Mouse (Mus musculus): ENCODE results near the gene F11r. TPM values are rescaled to one million over a fixed set of nuclear protein-coding genes. Genes with fewer than 3 reads are reported as not detected.

F11r gene
- total and polyA plus RNA-seq, 2 experiments from 2014 or later, result 45.6 to 75.8 TPM

DNA sequence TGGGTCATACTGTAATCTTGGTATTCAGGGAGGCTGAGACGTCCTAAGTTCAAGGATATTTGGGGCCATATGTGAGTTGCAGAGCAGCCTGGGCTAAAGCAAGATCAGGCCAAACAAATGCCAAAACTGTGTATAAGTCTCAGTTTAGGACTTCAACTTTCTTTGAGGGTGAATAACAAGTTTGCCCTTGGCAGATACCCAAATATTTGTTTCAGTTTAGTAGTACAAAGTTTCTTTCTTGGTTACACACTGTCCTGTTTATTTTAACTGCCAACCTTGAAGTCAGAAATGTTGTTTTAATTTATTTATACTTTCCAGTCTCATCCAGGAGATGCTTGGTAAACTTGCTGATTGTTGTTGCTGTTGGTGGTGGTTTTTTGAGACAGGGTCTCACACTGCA is 1.4 kb upstream of the F11r start:
- no peak overlapping the region for H3K9ac ChIP-seq (replicated peaks; ENCODE audit: low read depth, low read length)
- WGBS, result 60% methylated on average over 1 of the region's 1 CpGs
- ATAC-seq (ENCODE audit: insufficient read depth, low read depth), result no peak
- no peaks in the 10 kb centered on the region for H3K9me3 ChIP-seq (replicated peaks; ENCODE audit: control insufficient read depth, low read length)
- H3K4me3 ChIP-seq (ENCODE audit: low read depth, low read length), result no peak overlapping the region
- H3K4me1 ChIP-seq (ENCODE audit: control insufficient read depth, insufficient read depth), result peaks cover 21% of the 10 kb centered on the region
- no peaks in the 10 kb centered on the region for H3K36me3 ChIP-seq (replicated peaks; ENCODE audit: control insufficient read depth, insufficient read depth, low read length)
- no peak overlapping the region for H3K4me2 ChIP-seq (ENCODE audit: low read depth, low read length)
- no peak for DNase-seq (ENCODE audit: low spot score)
- H3K27me3 ChIP-seq (ENCODE audit: control insufficient read depth, insufficient read depth, low read length), result no peaks in the 10 kb centered on the region
- TF ChIP-seq CTCF (IDR thresholded peaks at IDR 0.05; ENCODE audit: low read depth), result no peak
- no peak for TF ChIP-seq EP300 (IDR thresholded peaks at IDR 0.05; ENCODE audit: low read depth)
- no peak overlapping the region for H3K27ac ChIP-seq (ENCODE audit: low read depth)

- TF ChIP-seq EP300 (IDR thresholded peaks at IDR 0.05; ENCODE audit: low read depth), result no peak
- TF ChIP-seq CTCF (IDR thresholded peaks at IDR 0.05; ENCODE audit: low read depth), result no peak
- Histone ChIP-seq H3K4me3 (ENCODE audit: low read depth, low read length) (peak overlapping the region; percentile 71), H3K27me3 (ENCODE audit: control insufficient read depth, insufficient read depth, low read length) (no peaks in the 10 kb centered on the region), H3K4me2 (ENCODE audit: low read depth, low read length) (peak overlapping the region; percentile 81), H3K9me3 (replicated peaks; ENCODE audit: control insufficient read depth, low read length) (no peaks in the 10 kb centered on the region), H3K27ac (ENCODE audit: low read depth) (peak overlapping the region; percentile 88), H3K4me1 (ENCODE audit: control insufficient read depth, insufficient read depth) (peaks cover 34% of the 10 kb centered on the region), H3K36me3 (replicated peaks; ENCODE audit: control insufficient read depth, insufficient read depth, low read length) (no peaks in the 10 kb centered on the region), H3K9ac (replicated peaks; ENCODE audit: low read depth, low read length) (peak overlapping the region; percentile 80)
- 2% methylated on average over 18 of the region's 18 CpGs for WGBS
- DNase-seq (ENCODE audit: low spot score), result no peak
- ATAC-seq (ENCODE audit: insufficient read depth, low read depth), result 0 out of 2 replicates have a peak, but pooled peaks have one; percentile 1
These were observed 807 bp downstream of the F11r start for GRCm38 (mm10) chr1:171438014-171438670.

DNA sequence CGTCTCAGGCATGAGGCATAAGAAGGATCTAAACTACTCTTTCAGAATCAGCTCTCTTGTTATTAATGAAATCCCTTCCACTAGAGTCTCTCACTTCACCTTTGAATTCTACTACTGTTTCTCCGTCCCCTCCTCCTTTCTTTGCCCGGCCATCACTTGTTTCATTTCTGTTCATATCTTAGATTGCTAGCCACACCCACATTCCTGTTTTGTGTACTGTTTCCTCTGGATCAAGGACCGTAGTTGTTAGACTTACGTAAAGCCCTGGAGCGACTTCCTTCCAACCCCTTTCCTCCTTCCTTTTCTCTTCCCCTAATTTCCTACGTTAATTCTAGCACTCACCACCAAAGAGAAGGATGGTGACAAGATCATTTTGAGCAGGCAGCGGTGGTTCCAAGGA is 1.7 kb downstream of the F11r start:
- Histone ChIP-seq H3K27ac (ENCODE audit: low read depth) (peak overlapping the region; percentile 88), H3K9me3 (replicated peaks; ENCODE audit: control insufficient read depth, low read length) (peaks cover 5% of the 10 kb centered on the region; the same call in 1 of the 2 replicates), H3K36me3 (replicated peaks; ENCODE audit: control insufficient read depth, insufficient read depth, low read length) (no peaks in the 10 kb centered on the region), H3K4me1 (ENCODE audit: control insufficient read depth, insufficient read depth) (peaks cover 34% of the 10 kb centered on the region), H3K4me3 (ENCODE audit: low read depth, low read length) (peak overlapping the region; percentile 71), H3K4me2 (ENCODE audit: low read depth, low read length) (peak overlapping the region; percentile 81), H3K27me3 (ENCODE audit: control insufficient read depth, insufficient read depth, low read length) (no peaks in the 10 kb centered on the region), H3K9ac (replicated peaks; ENCODE audit: low read depth, low read length) (peak overlapping the region; percentile 80)
- 14% methylated on average over 8 of the region's 8 CpGs for WGBS
- DNase-seq (ENCODE audit: low spot score) (no peak), ATAC-seq (ENCODE audit: insufficient read depth, low read depth) (no peak)
- TF ChIP-seq EP300 (IDR thresholded peaks at IDR 0.05; ENCODE audit: low read depth) (no peak), CTCF (IDR thresholded peaks at IDR 0.05; ENCODE audit: low read depth) (no peak)

DNA sequence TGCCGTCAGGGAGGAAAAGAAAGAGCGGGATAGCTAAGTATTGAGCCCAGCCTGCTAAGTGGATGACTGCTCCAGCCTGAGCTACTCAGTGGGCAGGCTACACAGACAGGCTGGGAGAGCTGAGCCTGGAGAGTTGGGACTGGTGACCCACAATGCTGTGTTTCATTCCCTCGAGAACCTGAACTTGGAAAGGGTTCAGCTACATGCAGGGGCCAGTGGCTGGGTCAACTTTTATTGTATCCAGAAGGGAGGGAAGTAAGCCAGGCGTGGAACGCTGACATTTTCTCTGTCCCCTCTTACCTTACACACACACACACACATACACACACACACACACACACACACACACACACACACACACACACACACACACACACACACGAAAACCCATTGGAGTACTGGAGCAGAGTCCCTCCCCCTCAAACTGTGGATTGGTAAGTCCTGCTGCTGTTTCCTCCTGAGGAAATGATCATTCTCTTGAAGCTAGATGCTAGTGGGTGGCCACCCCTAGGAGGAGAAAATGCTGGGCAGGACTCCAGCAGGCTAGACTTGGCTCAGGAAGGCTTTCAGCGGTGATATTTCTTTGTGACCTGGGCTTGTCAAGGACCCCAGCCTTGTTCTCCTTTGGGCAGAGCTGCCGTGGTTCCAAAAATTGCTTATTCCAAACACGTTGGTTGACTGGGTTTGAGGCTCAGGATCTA is 2.8 kb downstream of the F11r start:
- no peaks in the 10 kb centered on the region for H3K27me3 ChIP-seq (ENCODE audit: control insufficient read depth, insufficient read depth, low read length)
- peak overlapping the region; percentile 88 for H3K27ac ChIP-seq (ENCODE audit: low read depth)
- DNase-seq (ENCODE audit: low spot score) (peak; percentile 71), ATAC-seq (ENCODE audit: insufficient read depth, low read depth) (peak; percentile 67)
- H3K4me2 ChIP-seq (ENCODE audit: low read depth, low read length), result peak overlapping the region; percentile 81
- peaks cover 34% of the 10 kb centered on the region for H3K4me1 ChIP-seq (ENCODE audit: control insufficient read depth, insufficient read depth)
- WGBS, result 15% methylated on average over 9 of the region's 9 CpGs
- no peaks in the 10 kb centered on the region for H3K36me3 ChIP-seq (replicated peaks; ENCODE audit: control insufficient read depth, insufficient read depth, low read length)
- H3K9me3 ChIP-seq (replicated peaks; ENCODE audit: control insufficient read depth, low read length), result peaks cover 5% of the 10 kb centered on the region; the same call in 1 of the 2 replicates
- no peak for TF ChIP-seq EP300 (IDR thresholded peaks at IDR 0.05; ENCODE audit: low read depth)
- no peak for TF ChIP-seq CTCF (IDR thresholded peaks at IDR 0.05; ENCODE audit: low read depth)
- peak overlapping the region; percentile 71 for H3K4me3 ChIP-seq (ENCODE audit: low read depth, low read length)
- peak overlapping the region; percentile 80 for H3K9ac ChIP-seq (replicated peaks; ENCODE audit: low read depth, low read length)

GRCm38 (mm10) chr1:171441466-171442412 is 4.4 kb downstream of the F11r start:
- DNase-seq (ENCODE audit: low spot score), result no peak

More at GRCm38 (mm10) chr1:171441466-171442412, 4.4 kb downstream of the F11r start:
- 40% methylated on average over 7 of the region's 7 CpGs for WGBS
- H3K9me3 ChIP-seq (replicated peaks; ENCODE audit: control insufficient read depth, low read length), result peaks cover 5% of the 10 kb centered on the region; the same call in 1 of the 2 replicates
- ATAC-seq (ENCODE audit: insufficient read depth, low read depth), result 0 out of 2 replicates have a peak, but pooled peaks have one; percentile 22
- H3K4me3 ChIP-seq (ENCODE audit: low read depth, low read length), result peak overlapping the region; percentile 12; the same call in 1 of the 2 replicates
- peak overlapping the region; percentile 88 for H3K27ac ChIP-seq (ENCODE audit: low read depth)
- H3K4me1 ChIP-seq (ENCODE audit: control insufficient read depth, insufficient read depth), result peaks cover 34% of the 10 kb centered on the region
- TF ChIP-seq CTCF (IDR thresholded peaks at IDR 0.05; ENCODE audit: low read depth) (no peak), EP300 (IDR thresholded peaks at IDR 0.05; ENCODE audit: low read depth) (no peak)
- H3K36me3 ChIP-seq (replicated peaks; ENCODE audit: control insufficient read depth, insufficient read depth, low read length), result no peaks in the 10 kb centered on the region
- H3K4me2 ChIP-seq (ENCODE audit: low read depth, low read length), result peak overlapping the region; percentile 81
- no peaks in the 10 kb centered on the region for H3K27me3 ChIP-seq (ENCODE audit: control insufficient read depth, insufficient read depth, low read length)
- 0 out of 2 replicates have a peak overlapping the region, but pooled peaks have one; percentile 26 for H3K9ac ChIP-seq (replicated peaks; ENCODE audit: low read depth, low read length)

Data from heart, postnatal 0 days (tissue).